Mouse (Mus musculus): Measurements from ENCODE around the gene Dtx4. TPM values are rescaled to one million over a fixed set of nuclear protein-coding genes. Genes with fewer than 3 reads are reported as not detected.
A peak's percentile ranks its signal among the peaks of the same experiment; 100 is the strongest.

Gene Dtx4
- polyA plus RNA-seq, 1 experiment from 2014 or later = 6.1 TPM

- peaks cover 12% of the 10 kb centered on the region for H3K36me3 ChIP-seq (ENCODE audit: insufficient read depth, low read length)
- H3K9ac ChIP-seq (replicated peaks; ENCODE audit: low read length) = no peak overlapping the region
- H3K4me2 ChIP-seq (replicated peaks; ENCODE audit: low read depth, low read length) = no peak overlapping the region
- H3K27me3 ChIP-seq (ENCODE audit: insufficient read depth, low read length) = no peaks in the 10 kb centered on the region
- H3K27ac ChIP-seq (ENCODE audit: low read length) = no peak overlapping the region
- whole genome bisulfite sequencing = 90% methylated on average over 2 of the region's 2 CpGs
- ATAC-seq (ENCODE audit: low FRiP score, low TSS enrichment) = no peak
- peaks cover 18% of the 10 kb centered on the region for H3K4me1 ChIP-seq (ENCODE audit: insufficient read depth, low read length)
- H3K4me3 ChIP-seq (ENCODE audit: low read length) = no peak overlapping the region
- no peaks in the 10 kb centered on the region for H3K9me3 ChIP-seq (ENCODE audit: low read length)
Observed at GRCm38 (mm10) chr19:12496241-12496640, 5.0 kb downstream of the Dtx4 start.

GRCm38 (mm10) chr19:12494972-12495535 is 6.2 kb downstream of the Dtx4 start:
- Histone ChIP-seq H3K36me3 (ENCODE audit: insufficient read depth, low read length) (peaks cover 24% of the 10 kb centered on the region), H3K4me3 (ENCODE audit: low read length) (no peak overlapping the region), H3K4me2 (replicated peaks; ENCODE audit: low read depth, low read length) (no peak overlapping the region), H3K27ac (ENCODE audit: low read length) (no peak overlapping the region), H3K9ac (replicated peaks; ENCODE audit: low read length) (no peak overlapping the region), H3K27me3 (ENCODE audit: insufficient read depth, low read length) (no peaks in the 10 kb centered on the region), H3K9me3 (ENCODE audit: low read length) (no peaks in the 10 kb centered on the region), H3K4me1 (ENCODE audit: insufficient read depth, low read length) (peaks cover 10% of the 10 kb centered on the region)
- ATAC-seq (ENCODE audit: low FRiP score, low TSS enrichment) = no peak
- WGBS = 76% methylated on average over 3 of the region's 3 CpGs

DNA sequence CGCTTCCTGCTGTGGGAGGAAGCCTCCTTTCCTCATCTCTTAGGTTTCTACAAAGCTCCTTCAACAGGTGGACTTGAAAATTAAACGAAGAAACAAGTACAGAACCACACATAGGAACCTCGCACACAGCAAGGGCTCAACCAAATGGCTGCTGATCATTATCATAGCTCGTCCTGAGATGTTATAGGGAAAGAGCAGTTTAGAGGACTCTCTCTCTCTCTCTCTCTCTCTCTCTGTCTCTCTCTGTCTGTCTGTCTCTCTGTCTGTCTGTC is 7.1 kb downstream of the Dtx4 start:
- Histone ChIP-seq H3K27ac (ENCODE audit: low read length) (no peak overlapping the region), H3K36me3 (ENCODE audit: insufficient read depth, low read length) (peaks cover 26% of the 10 kb centered on the region), H3K9ac (replicated peaks; ENCODE audit: low read length) (no peak overlapping the region), H3K4me2 (replicated peaks; ENCODE audit: low read depth, low read length) (no peak overlapping the region), H3K4me3 (ENCODE audit: low read length) (no peak overlapping the region), H3K4me1 (ENCODE audit: insufficient read depth, low read length) (peaks cover 9% of the 10 kb centered on the region; the same call in 1 of the 2 replicates), H3K9me3 (ENCODE audit: low read length) (no peaks in the 10 kb centered on the region), H3K27me3 (ENCODE audit: insufficient read depth, low read length) (no peaks in the 10 kb centered on the region)
- no peak for ATAC-seq (ENCODE audit: low FRiP score, low TSS enrichment)
- WGBS = 73% methylated on average over 4 of the region's 4 CpGs

- Histone ChIP-seq H3K9me3 (ENCODE audit: low read length) (no peaks in the 10 kb centered on the region), H3K4me3 (ENCODE audit: low read length) (no peak overlapping the region), H3K4me2 (replicated peaks; ENCODE audit: low read depth, low read length) (no peak overlapping the region), H3K9ac (replicated peaks; ENCODE audit: low read length) (no peak overlapping the region), H3K4me1 (ENCODE audit: insufficient read depth, low read length) (peaks cover 14% of the 10 kb centered on the region; the same call in 1 of the 2 replicates), H3K27me3 (ENCODE audit: insufficient read depth, low read length) (no peaks in the 10 kb centered on the region), H3K36me3 (ENCODE audit: insufficient read depth, low read length) (peaks cover 26% of the 10 kb centered on the region), H3K27ac (ENCODE audit: low read length) (no peak overlapping the region)
- 67% methylated on average over 4 of the region's 4 CpGs for WGBS
- ATAC-seq (ENCODE audit: low FRiP score, low TSS enrichment) = no peak
Observed at GRCm38 (mm10) chr19:12493453-12494186, 7.6 kb downstream of the Dtx4 start.

GRCm38 (mm10) chr19:12491636-12492035 is 9.6 kb downstream of the Dtx4 start:
- Histone ChIP-seq H3K4me1 (ENCODE audit: insufficient read depth, low read length) (peaks cover 32% of the 10 kb centered on the region), H3K9ac (replicated peaks; ENCODE audit: low read length) (no peak overlapping the region), H3K36me3 (ENCODE audit: insufficient read depth, low read length) (peaks cover 26% of the 10 kb centered on the region), H3K4me3 (ENCODE audit: low read length) (no peak overlapping the region), H3K27ac (ENCODE audit: low read length) (no peak overlapping the region), H3K9me3 (ENCODE audit: low read length) (no peaks in the 10 kb centered on the region), H3K4me2 (replicated peaks; ENCODE audit: low read depth, low read length) (no peak overlapping the region), H3K27me3 (ENCODE audit: insufficient read depth, low read length) (no peaks in the 10 kb centered on the region)
- no peak for ATAC-seq (ENCODE audit: low FRiP score, low TSS enrichment)
- 94% methylated on average over 7 of the region's 7 CpGs for WGBS

DNA sequence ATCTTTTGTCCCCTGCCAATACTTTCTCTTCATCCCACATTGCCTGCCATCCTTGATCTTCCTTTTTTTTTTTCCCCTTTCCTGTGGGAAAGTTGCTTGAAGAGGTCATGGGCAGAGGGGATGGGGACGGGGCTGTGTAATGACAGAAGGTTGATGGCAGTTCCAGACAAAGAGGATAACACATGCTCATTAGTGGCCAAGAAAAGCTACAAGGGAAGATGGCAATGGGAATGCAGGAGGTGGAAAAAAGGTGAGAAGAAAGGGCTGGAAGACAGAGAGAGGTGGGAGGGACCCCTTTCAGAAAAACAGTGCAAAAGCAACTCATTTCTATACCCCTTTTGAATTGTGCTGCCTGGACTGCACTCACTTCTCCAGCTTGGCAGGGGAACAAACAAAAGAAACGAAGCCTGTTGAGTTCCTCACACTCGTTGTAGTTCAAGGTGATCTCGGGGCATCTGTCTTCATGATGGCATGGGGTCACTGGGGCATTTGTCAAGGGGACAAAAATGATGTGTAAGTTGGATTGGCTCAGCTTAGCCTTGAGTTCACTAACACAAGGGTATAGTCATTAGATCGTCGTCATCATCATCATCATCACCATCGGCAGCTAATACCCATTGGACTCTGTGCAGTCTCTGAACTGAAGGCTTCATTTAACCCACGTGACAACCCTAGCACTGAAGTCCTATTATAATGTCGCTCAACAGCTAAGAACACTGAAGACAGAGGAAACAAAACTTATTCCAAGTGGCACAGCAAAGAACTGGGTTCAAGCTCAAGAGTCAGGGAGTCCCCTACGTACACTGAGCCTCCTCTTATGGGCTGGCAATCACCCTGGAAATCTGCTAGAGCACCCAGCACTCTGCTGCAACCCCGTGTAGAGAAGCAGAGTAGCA is 11.3 kb downstream of the Dtx4 start:
- WGBS = 83% methylated on average over 11 of the region's 11 CpGs

GRCm38 (mm10) chr19:12488969-12489674 is 12.1 kb downstream of the Dtx4 start:
- no peaks in the 10 kb centered on the region for H3K9me3 ChIP-seq (ENCODE audit: low read length)
- peaks cover 33% of the 10 kb centered on the region for H3K4me1 ChIP-seq (ENCODE audit: insufficient read depth, low read length)
- H3K36me3 ChIP-seq (ENCODE audit: insufficient read depth, low read length) = peaks cover 26% of the 10 kb centered on the region
- ATAC-seq (ENCODE audit: low FRiP score, low TSS enrichment) = peak; percentile 83
- no peak overlapping the region for H3K4me3 ChIP-seq (ENCODE audit: low read length)
- H3K9ac ChIP-seq (replicated peaks; ENCODE audit: low read length) = 0 out of 2 replicates have a peak overlapping the region, but pooled peaks have one; percentile 29
- no peaks in the 10 kb centered on the region for H3K27me3 ChIP-seq (ENCODE audit: insufficient read depth, low read length)
- WGBS = 23% methylated on average over 8 of the region's 8 CpGs
- peak overlapping the region; percentile 93 for H3K27ac ChIP-seq (ENCODE audit: low read length)
- peak overlapping the region; percentile 18; the same call in 1 of the 2 replicates for H3K4me2 ChIP-seq (replicated peaks; ENCODE audit: low read depth, low read length)

More for the DNA sequence above, 11.3 kb downstream of the Dtx4 start:
- Histone ChIP-seq H3K4me3 (ENCODE audit: low read length) (no peak overlapping the region), H3K4me2 (replicated peaks; ENCODE audit: low read depth, low read length) (peak overlapping the region; percentile 18; the same call in 1 of the 2 replicates), H3K9ac (replicated peaks; ENCODE audit: low read length) (0 out of 2 replicates have a peak overlapping the region, but pooled peaks have one; percentile 22), H3K4me1 (ENCODE audit: insufficient read depth, low read length) (peaks cover 32% of the 10 kb centered on the region), H3K36me3 (ENCODE audit: insufficient read depth, low read length) (peaks cover 26% of the 10 kb centered on the region), H3K27ac (ENCODE audit: low read length) (peak overlapping the region; percentile 93), H3K27me3 (ENCODE audit: insufficient read depth, low read length) (no peaks in the 10 kb centered on the region), H3K9me3 (ENCODE audit: low read length) (no peaks in the 10 kb centered on the region)
- ATAC-seq (ENCODE audit: low FRiP score, low TSS enrichment) = no peak

GRCm38 (mm10) chr19:12488205-12488966 is 12.9 kb downstream of the Dtx4 start:
- H3K9ac ChIP-seq (replicated peaks; ENCODE audit: low read length) = peak overlapping the region; percentile 29; the same call in 1 of the 2 replicates
- ATAC-seq (ENCODE audit: low FRiP score, low TSS enrichment) = peak; percentile 53
- peak overlapping the region; percentile 7; the same call in 1 of the 2 replicates for H3K4me2 ChIP-seq (replicated peaks; ENCODE audit: low read depth, low read length)
- H3K27me3 ChIP-seq (ENCODE audit: insufficient read depth, low read length) = no peaks in the 10 kb centered on the region
- 26% methylated on average over 9 of the region's 9 CpGs for WGBS
- H3K36me3 ChIP-seq (ENCODE audit: insufficient read depth, low read length) = peaks cover 26% of the 10 kb centered on the region
- H3K27ac ChIP-seq (ENCODE audit: low read length) = peak overlapping the region; percentile 93
- H3K4me1 ChIP-seq (ENCODE audit: insufficient read depth, low read length) = peaks cover 38% of the 10 kb centered on the region
- H3K9me3 ChIP-seq (ENCODE audit: low read length) = no peaks in the 10 kb centered on the region
- H3K4me3 ChIP-seq (ENCODE audit: low read length) = no peak overlapping the region

Measured in kidney, embryonic 16.5 days (tissue).